Mouse (Mus musculus) MEL (cell line): ENCODE results near the gene Ggt1. TPM values are rescaled to one million over a fixed set of nuclear protein-coding genes. Genes with fewer than 3 reads are reported as not detected.

Experiments
- DNase-seq: peaks from one replicate; pipeline ENCODE4 v3.0.0; 2011; ENCODE audit warnings: low read depth, low spot score
- H3K27ac ChIP-seq: 2 replicates; pipeline ENCODE4 v1.5.1; 2012; ENCODE audit warnings: low read depth, mild to moderate bottlenecking, control low read depth, low read length, moderate library complexity; ENCODE audit not compliant: control insufficient read depth
- H3K27me3 ChIP-seq, 2 experiments: fragments of 150-350 bp in 1 of 2; sonication (generic) in 1 of 2; 2 replicates each; pipeline ENCODE4 v1.6.1; 2012; ENCODE audit warnings: low read length in 2 of 2, mild to moderate bottlenecking in 2 of 2, improper control_type of control experiment in 1 of 2, moderate library complexity in 1 of 2; ENCODE audit not compliant: insufficient read depth in 2 of 2, control insufficient read depth in 1 of 2
- H3K36me3 ChIP-seq, 2 experiments: 2 replicates each; pipeline ENCODE4 v1.6.1; 2012 to 2014; ENCODE audit warnings: low read length in 2 of 2, improper control_type of control experiment in 1 of 2, inconsistent platforms in 1 of 2, mild to moderate bottlenecking in 1 of 2; ENCODE audit not compliant: insufficient read depth in 2 of 2, control insufficient read depth in 1 of 2
- H3K4me1 ChIP-seq, 2 experiments: fragments of 150-350 bp in 1 of 2; sonication (generic) in 1 of 2; 2 replicates each; pipeline ENCODE4 v1.6.1; 2012; ENCODE audit warnings: low read length in 2 of 2, improper control_type of control experiment in 1 of 2, mild to moderate bottlenecking in 1 of 2; ENCODE audit not compliant: insufficient read depth in 2 of 2, control insufficient read depth in 1 of 2
- H3K4me3 ChIP-seq, 2 experiments: fragments of 150-350 bp in 1 of 2; sonication (generic) in 1 of 2; 2 replicates each; pipeline ENCODE4 v1.5.1; 2012; ENCODE audit warnings: low read depth in 2 of 2, low read length in 2 of 2, mild to moderate bottlenecking in 2 of 2, moderate library complexity in 2 of 2, control low read depth in 1 of 2, improper control_type of control experiment in 1 of 2; ENCODE audit not compliant: control insufficient read depth in 1 of 2, insufficient read depth in 1 of 2
- H3K79me2 ChIP-seq: 2 replicates; pipeline ENCODE4 v1.6.1; 2012; ENCODE audit warnings: mild to moderate bottlenecking, low read length, moderate library complexity; ENCODE audit not compliant: control insufficient read depth, poor library complexity, insufficient read depth
- H3K9ac ChIP-seq: 2 replicates; pipeline ENCODE4 v1.6.1; 2012; ENCODE audit warnings: low read depth, mild to moderate bottlenecking, control low read depth, low read length, moderate library complexity; ENCODE audit not compliant: control insufficient read depth, poor library complexity, severe bottlenecking
- H3K9me3 ChIP-seq: fragments of 150-350 bp; sonication (generic); replicated peaks from 2 replicates; pipeline ENCODE4 v1.6.1; 2012; ENCODE audit warnings: mild to moderate bottlenecking, low read length, improper control_type of control experiment, moderate library complexity; ENCODE audit not compliant: insufficient read depth
- E2F4 ChIP-seq: IDR thresholded peaks from 2 replicates; pipeline ENCODE4 v1.6.1; 2011; ENCODE audit warnings: low read depth, low read length, improper control_type of control experiment, borderline replicate concordance
- ELF1 ChIP-seq: IDR thresholded peaks from 2 replicates; pipeline ENCODE4 v1.6.1; 2014; ENCODE audit warnings: low read depth, mild to moderate bottlenecking, inconsistent platforms, low read length, improper control_type of control experiment, moderate library complexity
- EP300 ChIP-seq, 2 experiments: IDR thresholded peaks; 2 replicates each; pipeline ENCODE4 v1.6.1; 2011; ENCODE audit warnings: improper control_type of control experiment in 2 of 2, low read length in 2 of 2, low read depth in 1 of 2, mild to moderate bottlenecking in 1 of 2
- GATA1 ChIP-seq: IDR thresholded peaks from 2 replicates; pipeline ENCODE4 v1.6.1; 2011; ENCODE audit warnings: low read depth, low read length, improper control_type of control experiment
- HCFC1 ChIP-seq: IDR thresholded peaks from 2 replicates; pipeline ENCODE4 v1.6.1; 2012; ENCODE audit warnings: low read depth, mild to moderate bottlenecking, inconsistent platforms, low read length, improper control_type of control experiment, moderate library complexity
- KAT2A ChIP-seq: conservative IDR thresholded peaks from 2 replicates; pipeline ENCODE4 v1.6.1; 2012; ENCODE audit warnings: low read depth, low read length, improper control_type of control experiment, inconsistent platforms
- MAFK ChIP-seq: IDR thresholded peaks from 2 replicates; pipeline ENCODE4 v1.6.1; 2011; ENCODE audit warnings: low read depth, mild to moderate bottlenecking, low read length, improper control_type of control experiment, borderline replicate concordance
- MAX ChIP-seq: IDR thresholded peaks from 2 replicates; pipeline ENCODE4 v1.6.1; 2011; ENCODE audit warnings: low read length, improper control_type of control experiment
- MAZ ChIP-seq: IDR thresholded peaks from 2 replicates; pipeline ENCODE4 v1.6.1; 2012; ENCODE audit warnings: low read depth, mild to moderate bottlenecking, inconsistent platforms, low read length, improper control_type of control experiment
- MEF2A ChIP-seq: IDR thresholded peaks from 2 replicates; pipeline ENCODE4 v1.6.1; 2014; ENCODE audit warnings: low read depth, mild to moderate bottlenecking, inconsistent platforms, low read length, improper control_type of control experiment; ENCODE audit not compliant: poor library complexity, insufficient replicate concordance, severe bottlenecking; ENCODE audit errors: extremely low read depth
- MXI1 ChIP-seq: IDR thresholded peaks from 2 replicates; pipeline ENCODE4 v1.6.1; 2011; ENCODE audit warnings: mild to moderate bottlenecking, low read depth, low read length, improper control_type of control experiment
- MYB ChIP-seq: IDR thresholded peaks from 2 replicates; pipeline ENCODE4 v1.6.1; 2011; ENCODE audit warnings: mild to moderate bottlenecking, low read depth, low read length, improper control_type of control experiment
- NELFE ChIP-seq: IDR thresholded peaks from 2 replicates; pipeline ENCODE4 v1.6.1; 2011; ENCODE audit warnings: low read depth, low read length, improper control_type of control experiment
- POLR2A ChIP-seq, 2 experiments: IDR thresholded peaks; 2 replicates each; pipeline ENCODE4 v1.6.1; 2011 to 2012; ENCODE audit warnings: low read length in 2 of 2, mild to moderate bottlenecking in 2 of 2, control low read depth in 1 of 2, improper control_type of control experiment in 1 of 2, low read depth in 1 of 2, moderate library complexity in 1 of 2; ENCODE audit not compliant: control insufficient read depth in 1 of 2, insufficient read depth in 1 of 2, poor library complexity in 1 of 2
- POLR2AphosphoS2 ChIP-seq: IDR thresholded peaks from 2 replicates; pipeline ENCODE4 v1.6.1; 2011; ENCODE audit warnings: low read length, improper control_type of control experiment
- RAD21 ChIP-seq: IDR thresholded peaks from 2 replicates; pipeline ENCODE4 v1.6.1; 2011; ENCODE audit warnings: mild to moderate bottlenecking, low read depth, low read length, improper control_type of control experiment
- TAL1 ChIP-seq: IDR thresholded peaks from 2 replicates; pipeline ENCODE4 v1.6.1; 2012; ENCODE audit warnings: mild to moderate bottlenecking, inconsistent platforms, low read length, moderate library complexity, mixed read lengths
- TBP ChIP-seq: IDR thresholded peaks from 2 replicates; pipeline ENCODE4 v1.8.0; 2011; ENCODE audit warnings: low read depth, low read length, improper control_type of control experiment
- TCF12 ChIP-seq: IDR thresholded peaks from 2 replicates; pipeline ENCODE4 v1.6.1; 2014; ENCODE audit warnings: low read depth, mild to moderate bottlenecking, inconsistent platforms, low read length, improper control_type of control experiment, moderate library complexity
- USF1 ChIP-seq: IDR thresholded peaks from 2 replicates; pipeline ENCODE4 v1.6.1; 2014; ENCODE audit warnings: low read depth, mild to moderate bottlenecking, inconsistent platforms, low read length, improper control_type of control experiment, moderate library complexity
- ZC3H11A ChIP-seq: IDR thresholded peaks from 2 replicates; pipeline ENCODE4 v1.6.1; 2012; ENCODE audit warnings: low read depth, mild to moderate bottlenecking, inconsistent platforms, low read length, improper control_type of control experiment
- ZKSCAN1 ChIP-seq: IDR thresholded peaks from 2 replicates; pipeline ENCODE4 v1.6.1; 2012; ENCODE audit warnings: low read depth, mild to moderate bottlenecking, inconsistent platforms, low read length, improper control_type of control experiment, moderate library complexity
- polyA plus RNA-seq, 2 experiments: library from polyadenylated mRNA; stranded (reverse) in 1 of 2; unstranded in 1 of 2; fragments of >175 nt in 1 of 2; fragments of >200 nt in 1 of 2; gene quantifications; 2 replicates each; pipeline versions ENCODE4 v1.2.1 to v1.2.4; 2012; ENCODE audit warnings: low replicate concordance in 2 of 2, low read depth in 1 of 2; ENCODE audit not compliant: insufficient read length in 2 of 2, insufficient read depth in 1 of 2, missing spikeins in 1 of 2
- total RNA-seq: library from RNA; depleted of rRNA; stranded (reverse); fragments of 300-350 nt; gene quantifications from 2 replicates; pipeline ENCODE4 v1.2.3, GENCODE M21; 2012

Ggt1 gene
- total and polyA plus RNA-seq, 3 experiments: 0.46 to 3.2 TPM; not detected in 1

DNA sequence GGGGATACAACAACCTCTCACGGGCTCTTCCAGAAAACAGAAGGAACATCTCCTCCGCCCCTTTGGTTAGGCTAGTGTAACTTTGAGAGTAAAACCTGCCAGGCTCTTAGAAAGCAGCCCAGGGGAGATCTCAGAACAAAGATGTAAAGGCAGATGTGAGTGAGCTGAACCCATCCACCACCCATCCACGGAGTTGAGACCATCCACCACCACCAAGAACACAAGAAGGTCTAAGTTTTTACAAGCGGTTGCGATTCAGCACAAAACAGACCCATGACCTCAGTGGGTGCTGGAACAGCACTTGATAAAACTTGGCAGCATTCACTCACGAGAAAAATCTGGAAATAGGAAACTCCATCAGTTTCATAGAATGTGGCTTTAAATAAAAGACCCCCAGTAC, 64.5 kb downstream of the Ggt1 start:
- Histone ChIP-seq H3K36me3 (no peaks in the 10 kb centered on the region), H3K4me3 (no peak overlapping the region), H3K27ac (no peak overlapping the region), H3K9ac (no peak overlapping the region), H3K27me3 (no peaks in the 10 kb centered on the region; a peak in 2 of 4 replicates), H3K79me2 (no peaks in the 10 kb centered on the region), H3K9me3 (no peaks in the 10 kb centered on the region), H3K4me1 (no peaks in the 10 kb centered on the region)
- TF ChIP-seq TCF12 (no peak), E2F4 (no peak), ELF1 (no peak), USF1 (no peak), POLR2A (IDR thresholded peaks at IDR 0.05; ENCODE audit: control insufficient read depth in 1 of 2, insufficient read depth in 1 of 2, low read depth in 1 of 2, low read length in 2 of 2, poor library complexity in 1 of 2) (no peak), MAZ (no peak), TBP (no peak), MEF2A (no peak), RAD21 (no peak), GATA1 (no peak)
- no peak for DNase-seq

DNA sequence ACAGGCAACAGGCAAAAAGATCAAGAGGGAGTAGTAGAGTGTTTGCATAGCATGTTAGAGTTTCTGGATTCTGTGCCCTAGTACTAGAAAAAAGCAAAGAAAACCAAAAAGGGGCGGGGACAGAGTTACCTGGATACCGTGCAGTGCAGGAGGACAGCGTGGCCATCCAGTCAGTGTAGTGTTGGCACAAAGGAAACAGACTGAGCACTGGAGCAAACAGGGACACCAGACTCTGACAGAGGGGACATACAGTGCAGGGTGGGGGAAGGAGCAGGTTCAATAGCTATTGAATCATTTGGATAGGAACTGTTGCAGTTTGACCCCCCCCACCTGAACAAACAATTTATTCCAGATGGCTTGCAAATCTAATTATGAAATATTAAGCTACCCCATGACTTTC, 65.6 kb downstream of the Ggt1 start:
- H3K36me3 ChIP-seq: no peaks in the 10 kb centered on the region
- no peak for TF ChIP-seq MYB
- no peak for TF ChIP-seq MAFK
- no peak for TF ChIP-seq POLR2A (IDR thresholded peaks at IDR 0.05; ENCODE audit: control insufficient read depth in 1 of 2, insufficient read depth in 1 of 2, low read depth in 1 of 2, low read length in 2 of 2, poor library complexity in 1 of 2)
- no peak for TF ChIP-seq MAZ
- no peak for TF ChIP-seq EP300 (IDR thresholded peaks at IDR 0.05; ENCODE audit: low read depth in 1 of 2, low read length in 2 of 2)
- no peak for TF ChIP-seq KAT2A
- no peak for TF ChIP-seq POLR2AphosphoS2
- TF ChIP-seq TAL1: no peak
- TF ChIP-seq MXI1: no peak
- no peak for TF ChIP-seq HCFC1
- TF ChIP-seq MAX: no peak
- no peak for TF ChIP-seq ZKSCAN1
- TF ChIP-seq ZC3H11A: no peak
- no peak for TF ChIP-seq NELFE
- TF ChIP-seq RAD21: no peak
- no peak for DNase-seq
- H3K27me3 ChIP-seq: no peaks in the 10 kb centered on the region; a peak in 2 of 4 replicates
- no peaks in the 10 kb centered on the region for H3K4me1 ChIP-seq
- no peak overlapping the region for H3K4me3 ChIP-seq
- H3K79me2 ChIP-seq: no peaks in the 10 kb centered on the region
- no peak overlapping the region for H3K27ac ChIP-seq
- H3K9ac ChIP-seq: no peak overlapping the region
- H3K9me3 ChIP-seq: no peaks in the 10 kb centered on the region
